Mouse (Mus musculus) Patski (cell line): Measurements from ENCODE around the gene Utf1. TPM values are rescaled to one million over a fixed set of nuclear protein-coding genes. Genes with fewer than 3 reads are reported as not detected.
A peak's percentile ranks its signal among the peaks of the same experiment; 100 is the strongest.

Experiments
- ATAC-seq: fragments of 100-300 bp; one replicate; pipeline ENCODE4 v1.8.0; 2021
- CTCF ChIA-PET: fragments of 350-600 bp; sonication (Branson Sonifier 250); formaldehyde crosslinking; loops from one replicate; lab custom pipeline; 2022; ENCODE audit warnings: inconsistent platforms; lab: Charles Lee
- POLR2A ChIA-PET: fragments of 350-600 bp; sonication (Branson Sonifier 250); formaldehyde crosslinking; loops from one replicate; lab custom pipeline; 2022; ENCODE audit warnings: antibody characterized with exemption, inconsistent platforms; lab: Charles Lee
- DNase-seq: peaks from one replicate; pipeline ENCODE4 v3.0.0-alpha.2; 2011; ENCODE audit warnings: low read depth, low spot score
- H3K27me3 ChIP-seq: fragments of 371-371 bp; one replicate; pipeline ENCODE4 v1.5.1; 2021
- CTCF ChIP-seq: fragments of 100-300 bp; IDR thresholded peaks from one replicate; pipeline ENCODE4 v1.5.1; 2021
- in situ Hi-C: fragments of 300-500 bp; cut with MboI; formaldehyde crosslinking; loops from 3 replicates; pipeline ENCODE4 v1.11.1; 2018; ENCODE audit warnings: low pct_unique_long_range_greater_than_20kb, mixed read lengths
- polyA plus RNA-seq: library from polyadenylated mRNA; unstranded; gene quantifications from one replicate; pipeline ENCODE4 v1.2.3, GENCODE M21; 2021

The Utf1 gene
- polyA plus RNA-seq, 1 experiment from 2014 or later: not detected

- ATAC-seq: peak; percentile 68
- in situ Hi-C loops: loop anchor here (10.0 kb wide), 1 partner anchor 89 kb away; the partner anchor contains the start of gene Adam8
- no peak for DNase-seq
- CTCF ChIA-PET: interaction anchor here (0.8 to 2.1 kb wide), 4 partner anchors 9 to 24 kb away, joined by 3 to 7 read pairs (median 4); partner anchors contain the start of gene Kndc1
- POLR2A ChIA-PET: no interaction called here
- peaks cover 4% of the 10 kb centered on the region for H3K27me3 ChIP-seq
- TF ChIP-seq CTCF: no peak
Measured at GRCm38 (mm10) chr7:139905661-139906060, 37.9 kb upstream of the Utf1 start.

GRCm38 (mm10) chr7:139908176-139908575, 35.4 kb upstream of the Utf1 start:
- no peak for DNase-seq
- in situ Hi-C loops: loop anchor here (10.0 kb wide), 1 partner anchor 87 kb away; the partner anchor contains the start of gene Adam8
- ATAC-seq: no peak
- CTCF ChIA-PET: interaction anchor here (1.3 kb wide), 1 partner anchor 86 kb away, joined by 3 read pairs; no protein-coding TSS in a partner anchor
- POLR2A ChIA-PET: no interaction called here
- TF ChIP-seq CTCF: no peak
- H3K27me3 ChIP-seq: peaks cover 4% of the 10 kb centered on the region

DNA sequence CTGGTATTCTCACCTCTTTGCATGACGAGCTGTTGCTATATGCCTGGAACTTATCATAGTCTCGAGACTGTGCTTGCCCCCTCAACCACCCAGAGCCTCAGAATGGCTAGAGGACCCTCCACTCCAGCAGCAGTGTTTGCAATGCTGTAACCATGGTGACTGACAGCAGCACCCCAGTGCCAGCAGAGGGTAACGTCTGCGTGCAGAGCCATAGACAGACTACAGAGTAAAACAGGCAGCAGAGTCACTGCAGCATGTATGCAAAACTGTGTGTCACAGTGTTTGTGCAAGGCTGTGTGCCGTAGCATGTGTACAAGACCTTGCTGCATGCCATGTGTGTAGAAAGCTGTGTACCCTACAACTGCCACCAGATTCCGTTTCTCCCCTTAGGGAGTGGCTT, 34.1 kb upstream of the Utf1 start:
- DNase-seq (no peak), ATAC-seq (no peak)
- TF ChIP-seq CTCF: no peak
- in situ Hi-C loops: loop anchor here (10.0 kb wide), 1 partner anchor 85 kb away; the partner anchor contains the start of gene Adam8
- POLR2A ChIA-PET: no interaction called here
- peaks cover 4% of the 10 kb centered on the region for H3K27me3 ChIP-seq
- CTCF ChIA-PET: no interaction called here

- in situ Hi-C loops: no loop called here
- CTCF ChIA-PET: interaction anchor here (0.6 kb wide), 1 partner anchor 28 kb away, joined by 3 read pairs; no protein-coding TSS in a partner anchor
- no peak for TF ChIP-seq CTCF
- ATAC-seq: no peak
- POLR2A ChIA-PET: no interaction called here
- no peak for DNase-seq
- peaks cover under 1% of the 10 kb centered on the region for H3K27me3 ChIP-seq
Measured at GRCm38 (mm10) chr7:139910204-139910835, 33.3 kb upstream of the Utf1 start.

GRCm38 (mm10) chr7:139914141-139915047, 29.2 kb upstream of the Utf1 start:
- H3K27me3 ChIP-seq: no peaks in the 10 kb centered on the region
- ATAC-seq (no peak), DNase-seq (no peak)
- no peak for TF ChIP-seq CTCF
- in situ Hi-C loops: no loop called here
- ChIA-PET CTCF (interaction anchor here (1.1 to 1.2 kb wide), 2 partner anchors 16 to 80 kb away, joined by 3 read pairs; no protein-coding TSS in a partner anchor), POLR2A (no interaction called here)

DNA sequence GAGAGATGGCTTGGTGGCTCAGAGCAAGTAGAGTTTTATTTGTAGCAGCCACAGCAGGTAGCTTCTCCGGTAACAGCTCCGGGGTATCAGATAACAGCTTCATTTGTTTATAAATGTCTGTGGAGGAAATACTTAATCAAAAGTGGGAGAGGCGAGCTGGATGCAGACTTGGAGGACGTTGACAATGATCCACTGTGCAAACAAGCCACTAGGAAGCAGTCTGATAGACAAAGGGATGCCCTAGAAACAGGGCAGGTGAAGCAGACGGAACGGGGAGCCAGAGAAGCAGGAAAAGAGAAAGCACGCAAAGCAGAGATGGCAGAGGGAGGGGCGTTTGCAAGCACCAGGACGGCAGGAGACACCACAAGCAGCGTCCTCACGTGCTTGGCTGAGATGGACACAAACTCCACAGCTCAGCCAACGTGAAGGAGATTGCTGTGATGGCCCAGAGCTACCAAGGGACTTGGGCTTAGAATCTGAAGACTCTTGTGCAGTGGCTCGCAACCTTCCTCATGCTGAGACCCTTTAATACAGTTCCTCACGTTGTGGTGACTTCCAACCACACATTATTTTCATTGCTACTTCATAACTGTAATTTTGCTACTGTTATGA, 27.8 kb upstream of the Utf1 start:
- H3K27me3 ChIP-seq: no peaks in the 10 kb centered on the region
- no peak for DNase-seq
- in situ Hi-C loops: no loop called here
- POLR2A ChIA-PET: no interaction called here
- CTCF ChIA-PET: no interaction called here
- no peak for TF ChIP-seq CTCF
- no peak for ATAC-seq

DNA sequence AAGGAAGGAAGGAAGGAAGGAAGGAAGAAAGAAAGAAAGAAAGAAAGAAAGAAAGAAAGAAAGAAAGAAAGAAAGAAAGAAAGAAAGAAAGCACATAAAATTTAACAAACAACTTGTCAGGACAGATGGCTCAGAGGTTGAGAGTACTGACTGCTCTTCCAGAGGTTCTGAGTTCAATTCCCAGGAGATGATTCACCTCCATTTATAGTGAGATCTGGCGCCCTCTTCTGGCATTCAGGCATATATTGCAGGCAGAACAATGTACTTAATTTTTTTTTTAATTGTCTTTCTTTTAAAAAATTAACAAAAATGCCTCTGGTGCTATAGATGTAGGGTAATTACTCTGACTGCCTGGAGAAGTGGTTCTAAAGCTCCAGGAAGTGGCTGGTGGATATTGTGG, 27.2 kb upstream of the Utf1 start:
- ChIA-PET CTCF (no interaction called here), POLR2A (no interaction called here)
- DNase-seq (no peak), ATAC-seq (no peak)
- no peak for TF ChIP-seq CTCF
- no peaks in the 10 kb centered on the region for H3K27me3 ChIP-seq
- in situ Hi-C loops: no loop called here

GRCm38 (mm10) chr7:139918262-139918661, 25.3 kb upstream of the Utf1 start:
- H3K27me3 ChIP-seq: no peaks in the 10 kb centered on the region
- ChIA-PET CTCF (no interaction called here), POLR2A (no interaction called here)
- ATAC-seq: no peak
- in situ Hi-C loops: no loop called here
- no peak for TF ChIP-seq CTCF
- DNase-seq: no peak

GRCm38 (mm10) chr7:139930732-139931131, 12.9 kb upstream of the Utf1 start:
- in situ Hi-C loops: no loop called here
- ATAC-seq: peak; percentile 73
- TF ChIP-seq CTCF: no peak
- no peak for DNase-seq
- POLR2A ChIA-PET: no interaction called here
- no peaks in the 10 kb centered on the region for H3K27me3 ChIP-seq
- CTCF ChIA-PET: interaction anchor here (1.1 kb wide), 1 partner anchor 69 kb away, joined by 3 read pairs; no protein-coding TSS in a partner anchor

GRCm38 (mm10) chr7:139936705-139937104, 6.9 kb upstream of the Utf1 start:
- no peaks in the 10 kb centered on the region for H3K27me3 ChIP-seq
- DNase-seq (no peak), ATAC-seq (no peak)
- no peak for TF ChIP-seq CTCF
- ChIA-PET CTCF (no interaction called here), POLR2A (no interaction called here)
- in situ Hi-C loops: no loop called here
